Mouse (Mus musculus) forebrain, postnatal 0 days (tissue): ENCODE data around the gene Thop1. TPM values are rescaled to one million over a fixed set of nuclear protein-coding genes. Genes with fewer than 3 reads are reported as not detected.
"Not testable (repeated sequence)": the region's sequence is repeated elsewhere in the genome, so short reads cannot be mapped to it uniquely, and the experiment has no call there.

ENCODE experiments used
- ATAC-seq: fragments of 200-750 bp; cut with Nextera tagmentation; 2 replicates; pipeline ENCODE4 v1.8.0; 2017; ENCODE audit warnings: mild to moderate bottlenecking, moderate library complexity
- DNase-seq: peaks from one replicate; pipeline ENCODE4 v3.0.0-alpha.2; 2015
- H3K27ac ChIP-seq: fragments of 300-500 bp; sonication (generic); 2 replicates; pipeline ENCODE4 v1.5.1; 2014; ENCODE audit warnings: low read depth, mild to moderate bottlenecking, antibody characterized with exemption, low read length, moderate library complexity, mixed read lengths
- H3K27me3 ChIP-seq: fragments of 300-500 bp; sonication (generic); 2 replicates; pipeline ENCODE4 v1.6.1; 2014; ENCODE audit warnings: mild to moderate bottlenecking, low read length, mixed read lengths; ENCODE audit not compliant: insufficient read depth
- H3K36me3 ChIP-seq: fragments of 300-500 bp; sonication (generic); 2 replicates; pipeline ENCODE4 v1.6.1; 2014; ENCODE audit warnings: mild to moderate bottlenecking, moderate library complexity; ENCODE audit not compliant: insufficient read depth
- H3K4me1 ChIP-seq: fragments of 300-500 bp; sonication (generic); 2 replicates; pipeline ENCODE4 v1.6.1; 2014; ENCODE audit warnings: antibody characterized with exemption; ENCODE audit not compliant: insufficient read depth
- H3K4me2 ChIP-seq: fragments of 300-500 bp; sonication (generic); 2 replicates; pipeline ENCODE4 v1.6.1; 2014; ENCODE audit warnings: low read depth, mild to moderate bottlenecking, moderate library complexity
- H3K4me3 ChIP-seq: fragments of 300-500 bp; sonication (generic); 2 replicates; pipeline ENCODE4 v1.5.1; 2014; ENCODE audit warnings: low read depth, low read length, mixed read lengths
- H3K9ac ChIP-seq: fragments of 300-500 bp; sonication (generic); 2 replicates; pipeline ENCODE4 v1.6.1; 2014; ENCODE audit warnings: mild to moderate bottlenecking
- H3K9me3 ChIP-seq: fragments of 300-500 bp; sonication (generic); 2 replicates; pipeline ENCODE4 v1.6.1; 2016; ENCODE audit warnings: low read length
- CTCF ChIP-seq: sonication (generic); IDR thresholded peaks from 2 replicates; pipeline ENCODE4 v1.5.1; 2016; ENCODE audit warnings: antibody characterized with exemption, control low read depth, low read depth
- WGBS: fragments of 180-500 bp; shearing (Covaris S2); extraction: QIAGEN DNeasy Blood & Tissue Kit; methylation state at CpG from one replicate; pipeline ENCODE4 v1.1.7; 2014; 5-methylcytosine and 5-hydroxymethylcytosine counted together
- polyA plus RNA-seq: library from polyadenylated mRNA; unstranded; fragments of >200 nt; fragmentation: Nextera tagmentation; extraction: Ambion mirVana; gene quantifications from 2 replicates; pipeline ENCODE4 v1.2.1, GENCODE M21; 2015
- total RNA-seq: library from RNA; depleted of rRNA; stranded (reverse); fragments of >200 nt; gene quantifications from 2 replicates; pipeline ENCODE4 v1.2.3, GENCODE M21; 2014

Thop1 gene
- total and polyA plus RNA-seq, 2 experiments from 2014 or later: 45.9 to 69.0 TPM

- Histone ChIP-seq H3K36me3 (peaks cover 6% of the 10 kb centered on the region; the same call in 1 of the 2 replicates), H3K27me3 (no peaks in the 10 kb centered on the region)
- under 1% methylated on average over 35 of the region's 35 CpGs for WGBS
Measured at GRCm38 (mm10) chr10:81036988-81037580, 32.8 kb upstream of the Thop1 start, which contains the start of gene Slc39a3. TSS of gene Slc39a3 (minus strand) at chr10:81037426.

GRCm38 (mm10) chr10:81041458-81042175 lies 28.2 kb upstream of the Thop1 start:
- DNase-seq (peak; percentile 78), ATAC-seq (no peak)
- Histone ChIP-seq H3K9me3 (no peaks in the 10 kb centered on the region), H3K27me3 (no peaks in the 10 kb centered on the region), H3K36me3 (peaks cover 44% of the 10 kb centered on the region), H3K4me1 (no peaks in the 10 kb centered on the region), H3K27ac (no peak overlapping the region; the same call in 1 of the 2 replicates), H3K9ac (no peak overlapping the region), H3K4me3 (no peak overlapping the region), H3K4me2 (no peak overlapping the region)
- peak; percentile 88 for TF ChIP-seq CTCF
- 35% methylated on average over 13 of the region's 13 CpGs for WGBS

More at GRCm38 (mm10) chr10:81036988-81037580, 32.8 kb upstream of the Thop1 start, which contains the start of gene Slc39a3:
- H3K9me3 ChIP-seq: no peaks in the 10 kb centered on the region
- ATAC-seq (peak; percentile 100), DNase-seq (peak; percentile 100)
- H3K9ac ChIP-seq: peak within 1 kb of the TSS; percentile 77
- TF ChIP-seq CTCF: no peak; the same call in 1 of the 2 replicates
- H3K4me2 ChIP-seq: peak within 1 kb of the TSS; percentile 60
- no peaks in the 10 kb centered on the region; the same call in 1 of the 2 replicates for H3K4me1 ChIP-seq
- peak within 1 kb of the TSS; percentile 81 for H3K4me3 ChIP-seq
- H3K27ac ChIP-seq: peak within 1 kb of the TSS; percentile 59; the same call in 1 of the 2 replicates

GRCm38 (mm10) chr10:81045246-81045645 lies 24.6 kb upstream of the Thop1 start:
- WGBS: 90% methylated on average over 14 of the region's 14 CpGs
- not testable (repeated sequence) for H3K9me3 ChIP-seq, H3K4me2 ChIP-seq, H3K4me1 ChIP-seq, H3K27ac ChIP-seq, ATAC-seq, H3K27me3 ChIP-seq, H3K9ac ChIP-seq, H3K4me3 ChIP-seq, DNase-seq
- peaks cover 80% of the 10 kb centered on the region for H3K36me3 ChIP-seq

- ATAC-seq (peak; percentile 50), DNase-seq (peak; percentile 21)
- WGBS: 93% methylated on average over 4 of the region's 4 CpGs
- peak; percentile 54 for TF ChIP-seq CTCF
- Histone ChIP-seq H3K36me3 (peaks cover 74% of the 10 kb centered on the region), H3K4me1 (no peaks in the 10 kb centered on the region), H3K9me3 (no peaks in the 10 kb centered on the region), H3K9ac (no peak overlapping the region), H3K27ac (no peak overlapping the region), H3K4me3 (no peak overlapping the region), H3K4me2 (no peak overlapping the region), H3K27me3 (no peaks in the 10 kb centered on the region)
Measured at GRCm38 (mm10) chr10:81050645-81051044, 19.2 kb upstream of the Thop1 start.

- no peak overlapping the region for H3K27ac ChIP-seq
- peaks cover 69% of the 10 kb centered on the region for H3K36me3 ChIP-seq
- H3K9ac ChIP-seq: no peak overlapping the region
- no peaks in the 10 kb centered on the region for H3K9me3 ChIP-seq
- H3K27me3 ChIP-seq: no peaks in the 10 kb centered on the region
- H3K4me2 ChIP-seq: no peak overlapping the region
- DNase-seq: no peak
- 96% methylated on average over 6 of the region's 6 CpGs for WGBS
- H3K4me1 ChIP-seq: no peaks in the 10 kb centered on the region
- ATAC-seq: no peak
- no peak for TF ChIP-seq CTCF
- H3K4me3 ChIP-seq: no peak overlapping the region
Measured at GRCm38 (mm10) chr10:81051133-81051532, 18.7 kb upstream of the Thop1 start.

GRCm38 (mm10) chr10:81052577-81052976 lies 17.3 kb upstream of the Thop1 start:
- no peak for ATAC-seq
- no peaks in the 10 kb centered on the region for H3K9me3 ChIP-seq
- 95% methylated on average over 5 of the region's 5 CpGs for WGBS
- H3K4me3 ChIP-seq: no peak overlapping the region
- peaks cover 55% of the 10 kb centered on the region for H3K36me3 ChIP-seq
- TF ChIP-seq CTCF: no peak
- H3K27ac ChIP-seq: no peak overlapping the region
- H3K9ac ChIP-seq: no peak overlapping the region
- DNase-seq: no peak
- no peaks in the 10 kb centered on the region for H3K4me1 ChIP-seq
- H3K4me2 ChIP-seq: no peak overlapping the region
- H3K27me3 ChIP-seq: no peaks in the 10 kb centered on the region

- no peak overlapping the region for H3K4me2 ChIP-seq
- H3K9ac ChIP-seq: no peak overlapping the region
- no peaks in the 10 kb centered on the region for H3K27me3 ChIP-seq
- H3K27ac ChIP-seq: no peak overlapping the region
- no peak for DNase-seq
- no peak overlapping the region for H3K4me3 ChIP-seq
- H3K4me1 ChIP-seq: peaks cover 8% of the 10 kb centered on the region
- H3K36me3 ChIP-seq: peaks cover 29% of the 10 kb centered on the region
- WGBS: 82% methylated on average over 6 of the region's 6 CpGs
- no peak for TF ChIP-seq CTCF
- no peak for ATAC-seq
- no peaks in the 10 kb centered on the region for H3K9me3 ChIP-seq
Measured at GRCm38 (mm10) chr10:81055169-81055568, 14.7 kb upstream of the Thop1 start.

- not testable (repeated sequence) for DNase-seq, H3K4me2 ChIP-seq, ATAC-seq, H3K4me1 ChIP-seq, H3K27ac ChIP-seq, H3K4me3 ChIP-seq, H3K9me3 ChIP-seq, H3K9ac ChIP-seq, H3K27me3 ChIP-seq
- 84% methylated on average over 11 of the region's 11 CpGs for WGBS
- peaks cover 23% of the 10 kb centered on the region for H3K36me3 ChIP-seq
Measured at GRCm38 (mm10) chr10:81055802-81056340, 14.0 kb upstream of the Thop1 start.
